Mouse (Mus musculus) cerebellum, adult 2 months (tissue): ENCODE results near the gene Zbtb16.

Source experiments
- CTCF ChIP-seq: fragments of 200-500 bp; IDR thresholded peaks from 2 replicates; pipeline ENCODE4 v1.5.1; 2011; ENCODE audit warnings: low read depth, mild to moderate bottlenecking, control low read depth, low read length, moderate library complexity, borderline replicate concordance; ENCODE audit not compliant: insufficient read depth
- POLR2A ChIP-seq: fragments of 200-500 bp; IDR thresholded peaks from 2 replicates; pipeline ENCODE4 v1.6.1; 2011; ENCODE audit warnings: low read length, control low read depth, borderline replicate concordance; ENCODE audit not compliant: insufficient read depth

GRCm38 (mm10) chr9:48784937-48785336 is 51.1 kb downstream of the Zbtb16 start:
- TF ChIP-seq CTCF: no peak
- TF ChIP-seq POLR2A: no peak
